Mouse (Mus musculus): Measurements from ENCODE around the gene Ugt1a9.
"Not testable (repeated sequence)": the region's sequence is repeated elsewhere in the genome, so short reads cannot be mapped to it uniquely, and the experiment has no call there.

GRCm38 (mm10) chr1:88044832-88045437 lies 25.7 kb upstream of the Ugt1a9 start:
- not testable (repeated sequence) for TF ChIP-seq MAFK (IDR thresholded peaks at IDR 0.05; ENCODE audit: insufficient read depth, low read depth, low read length); ZC3H11A (IDR thresholded peaks at IDR 0.05; ENCODE audit: borderline replicate concordance, low read depth, low read length); CHD2 (IDR thresholded peaks at IDR 0.05; ENCODE audit: low read depth, low read length)
